Mouse (Mus musculus) kidney, postnatal 0 days (tissue): Measurements from ENCODE around the gene Ptk7. TPM values are rescaled to one million over a fixed set of nuclear protein-coding genes. Genes with fewer than 3 reads are reported as not detected.

Source experiments
- ATAC-seq: fragments of 200-750 bp; cut with Nextera tagmentation; replicated peaks from 2 replicates; pipeline ENCODE4 v1.8.0; 2017; ENCODE audit warnings: low read depth, moderate number of reproducible peaks, moderate TSS enrichment, moderate library complexity; ENCODE audit not compliant: low FRiP score
- DNase-seq: peaks from one replicate; pipeline ENCODE4 v3.0.0-alpha.2; 2016; ENCODE audit warnings: low spot score
- H3K27ac ChIP-seq: fragments of 300-500 bp; sonication (generic); 2 replicates; pipeline ENCODE4 v1.5.1; 2014; ENCODE audit warnings: mild to moderate bottlenecking
- H3K27me3 ChIP-seq: fragments of 300-500 bp; sonication (generic); 2 replicates; pipeline ENCODE4 v1.6.1; 2014; ENCODE audit warnings: low read length, mixed read lengths; ENCODE audit not compliant: insufficient read depth
- H3K36me3 ChIP-seq: fragments of 300-500 bp; sonication (generic); 2 replicates; pipeline ENCODE4 v1.6.1; 2014; ENCODE audit warnings: low read length, mixed read lengths; ENCODE audit not compliant: insufficient read depth
- H3K4me1 ChIP-seq: fragments of 300-500 bp; sonication (generic); replicated peaks from 2 replicates; pipeline ENCODE4 v1.6.1; 2014; ENCODE audit warnings: antibody characterized with exemption, low read length, mixed read lengths; ENCODE audit not compliant: insufficient read depth
- H3K4me2 ChIP-seq: fragments of 300-500 bp; sonication (generic); 2 replicates; pipeline ENCODE4 v1.6.1; 2014; ENCODE audit warnings: mild to moderate bottlenecking, low read length, moderate library complexity, mixed read lengths
- H3K4me3 ChIP-seq: fragments of 300-500 bp; sonication (generic); replicated peaks from 2 replicates; pipeline ENCODE4 v1.5.1; 2014; ENCODE audit warnings: low read depth, low read length
- H3K9ac ChIP-seq: fragments of 300-500 bp; sonication (generic); 2 replicates; pipeline ENCODE4 v1.6.1; 2014; ENCODE audit warnings: low read depth, low read length
- H3K9me3 ChIP-seq: fragments of 300-500 bp; sonication (generic); replicated peaks from 2 replicates; pipeline ENCODE4 v1.6.1; 2016; ENCODE audit warnings: low read length, inconsistent platforms, mixed read lengths
- CTCF ChIP-seq: IDR thresholded peaks from 2 replicates; pipeline ENCODE4 v1.5.1; 2016; ENCODE audit warnings: antibody characterized with exemption, low read depth, mild to moderate bottlenecking, moderate library complexity
- WGBS: fragments of 180-500 bp; shearing (Covaris S2); extraction: QIAGEN DNeasy Blood & Tissue Kit; methylation state at CpG from one replicate; pipeline ENCODE4 v1.1.7; 2014; 5-methylcytosine and 5-hydroxymethylcytosine counted together
- polyA plus RNA-seq: library from polyadenylated mRNA; unstranded; fragments of >200 nt; fragmentation: Nextera tagmentation; extraction: Ambion mirVana; gene quantifications from 2 replicates; pipeline ENCODE4 v1.2.1, GENCODE M21; 2015

Ptk7 gene
- polyA plus RNA-seq, 1 experiment from 2014 or later, result 94.0 TPM

DNA sequence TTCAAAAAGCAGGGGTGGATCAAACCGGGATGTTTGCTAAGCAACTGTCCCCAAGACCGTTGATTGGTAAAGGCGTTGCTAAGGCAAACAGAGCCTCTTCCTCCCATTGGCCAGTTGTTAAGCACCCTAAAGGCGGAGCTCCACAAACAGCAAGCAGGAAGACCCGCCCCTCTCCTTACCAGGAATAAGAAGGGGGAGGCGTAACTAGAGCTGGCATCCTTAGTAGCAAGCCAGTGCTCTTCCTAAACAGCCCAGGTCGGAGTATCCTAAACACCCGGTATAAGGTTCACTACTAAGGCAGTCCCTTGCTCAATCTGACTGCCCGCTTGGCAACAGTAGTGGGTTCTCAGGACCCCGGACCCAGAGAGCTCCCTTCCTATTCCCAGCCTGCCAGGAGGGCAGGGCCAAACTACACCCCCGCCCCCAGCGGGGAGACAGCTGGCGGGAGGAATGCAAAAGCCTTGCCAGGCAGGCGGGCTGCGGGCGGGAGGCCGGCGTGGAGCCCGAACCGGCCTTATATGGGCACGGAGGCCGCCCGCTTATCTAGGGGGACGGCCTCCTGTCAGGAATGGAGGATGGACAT lies 76.4 kb downstream of the Ptk7 start:
- H3K9me3 ChIP-seq, result no peaks in the 10 kb centered on the region
- no peaks in the 10 kb centered on the region for H3K27me3 ChIP-seq
- H3K27ac ChIP-seq, result peak overlapping the region; percentile 80
- no peak overlapping the region for H3K9ac ChIP-seq
- H3K4me3 ChIP-seq, result peak overlapping the region; percentile 79
- TF ChIP-seq CTCF, result no peak
- WGBS, result 1% methylated on average over 24 of the region's 24 CpGs
- peak; percentile 100 for DNase-seq
- ATAC-seq, result peak; percentile 78
- peaks cover 28% of the 10 kb centered on the region for H3K4me1 ChIP-seq
- H3K36me3 ChIP-seq, result peaks cover 39% of the 10 kb centered on the region
- H3K4me2 ChIP-seq, result peak overlapping the region; percentile 94

DNA sequence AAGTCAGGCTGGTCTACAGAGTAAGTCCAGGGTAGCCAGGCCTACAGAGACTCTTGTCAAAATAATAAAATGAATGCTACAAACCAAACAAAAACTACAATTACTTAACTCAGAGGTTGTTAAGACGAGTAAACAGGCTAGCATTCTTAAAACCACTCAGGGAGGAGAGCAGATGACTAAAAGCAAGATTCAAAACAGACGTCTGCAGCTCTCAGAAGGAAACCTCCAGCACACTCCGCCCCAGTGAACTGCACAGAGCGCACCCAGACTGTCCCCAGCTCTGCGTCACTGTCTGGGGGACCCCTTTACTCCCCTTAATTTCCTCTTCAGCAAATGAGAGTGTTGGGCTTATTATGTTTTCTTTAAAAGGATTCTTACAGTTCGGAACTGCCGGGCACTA lies 77.2 kb downstream of the Ptk7 start:
- H3K27ac ChIP-seq, result no peak overlapping the region

DNA sequence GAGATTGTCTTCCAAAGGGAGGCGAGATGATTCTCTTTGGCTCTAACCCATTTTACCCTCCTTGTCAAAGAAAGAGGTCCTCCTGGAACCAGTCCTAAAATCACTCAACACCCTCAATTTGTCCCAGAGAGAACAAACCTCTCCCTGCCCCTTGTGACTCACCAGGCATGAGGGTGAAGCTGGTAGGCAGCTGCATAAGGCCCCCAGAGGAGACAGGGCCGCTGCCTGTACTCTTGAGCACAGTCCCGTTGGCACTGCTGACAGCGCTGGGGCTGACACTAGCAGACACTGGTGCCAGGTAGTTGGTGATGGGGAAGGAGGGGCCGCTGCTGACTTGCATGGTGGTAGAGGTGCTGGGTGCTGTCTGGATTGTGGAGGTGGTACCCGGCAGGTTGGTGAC lies 77.9 kb downstream of the Ptk7 start:
- Histone ChIP-seq H3K27ac (no peak overlapping the region), H3K9me3 (no peaks in the 10 kb centered on the region), H3K4me1 (peaks cover 29% of the 10 kb centered on the region), H3K4me3 (no peak overlapping the region), H3K9ac (no peak overlapping the region), H3K36me3 (peaks cover 39% of the 10 kb centered on the region), H3K27me3 (no peaks in the 10 kb centered on the region), H3K4me2 (no peak overlapping the region)
- WGBS, result 95% methylated on average over 6 of the region's 6 CpGs
- no peak for TF ChIP-seq CTCF
- ATAC-seq, result no peak
- no peak for DNase-seq

More for the DNA sequence above, 77.2 kb downstream of the Ptk7 start:
- no peak for ATAC-seq
- H3K4me2 ChIP-seq, result peak overlapping the region; percentile 33; the same call in 1 of the 2 replicates
- H3K9ac ChIP-seq, result no peak overlapping the region
- no peak overlapping the region for H3K4me3 ChIP-seq
- DNase-seq, result no peak
- H3K36me3 ChIP-seq, result peaks cover 39% of the 10 kb centered on the region
- TF ChIP-seq CTCF, result no peak
- H3K9me3 ChIP-seq, result no peaks in the 10 kb centered on the region
- peaks cover 31% of the 10 kb centered on the region for H3K4me1 ChIP-seq
- 87% methylated on average over 7 of the region's 7 CpGs for WGBS
- H3K27me3 ChIP-seq, result no peaks in the 10 kb centered on the region

DNA sequence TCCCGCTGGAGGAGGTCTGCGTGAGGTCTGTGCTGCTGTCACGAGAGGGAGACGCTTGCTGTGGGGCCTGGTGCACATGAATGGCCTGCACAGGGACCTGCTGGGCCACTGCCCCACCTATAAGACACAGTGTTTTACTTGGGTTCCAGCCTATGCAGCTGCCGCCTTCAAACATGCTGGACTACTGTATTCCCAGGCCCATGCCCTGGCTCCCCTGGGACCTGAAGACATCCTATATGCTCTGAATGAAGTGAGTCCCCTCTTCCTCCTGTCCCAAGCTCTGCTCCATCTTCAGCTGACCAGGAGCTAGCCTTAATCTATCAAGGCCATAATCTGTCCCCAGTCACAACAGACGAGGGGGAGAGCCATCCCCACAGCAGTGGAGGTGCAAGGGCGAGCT lies 78.4 kb downstream of the Ptk7 start:
- Histone ChIP-seq H3K36me3 (peaks cover 39% of the 10 kb centered on the region), H3K27ac (no peak overlapping the region), H3K9me3 (no peaks in the 10 kb centered on the region), H3K27me3 (no peaks in the 10 kb centered on the region), H3K4me1 (peaks cover 29% of the 10 kb centered on the region), H3K4me2 (no peak overlapping the region), H3K4me3 (no peak overlapping the region), H3K9ac (no peak overlapping the region)
- DNase-seq (no peak), ATAC-seq (no peak)
- 88% methylated on average over 7 of the region's 7 CpGs for WGBS
- TF ChIP-seq CTCF, result no peak

DNA sequence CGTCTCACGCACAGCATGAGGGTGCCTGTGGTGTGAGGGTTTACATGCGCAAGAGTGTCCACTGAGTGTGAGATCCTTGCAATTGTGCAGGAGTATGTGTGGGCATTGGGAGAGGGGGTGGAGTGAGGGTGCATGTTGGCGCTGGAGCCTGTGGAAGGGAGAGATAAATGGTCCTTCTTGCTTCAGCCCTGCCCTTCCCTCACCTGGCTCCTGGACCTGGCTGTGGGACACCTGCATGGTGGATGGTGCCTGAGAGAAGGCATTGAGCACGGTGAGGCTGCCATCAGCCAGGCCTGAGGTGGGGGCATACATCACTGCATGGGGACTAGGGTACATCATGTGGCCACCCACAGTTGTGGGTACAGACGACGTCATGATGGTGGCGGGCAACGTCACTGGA lies 79.7 kb downstream of the Ptk7 start:
- Histone ChIP-seq H3K4me3 (no peak overlapping the region), H3K9me3 (no peaks in the 10 kb centered on the region), H3K4me1 (peaks cover 29% of the 10 kb centered on the region), H3K27ac (no peak overlapping the region), H3K9ac (no peak overlapping the region), H3K4me2 (no peak overlapping the region), H3K36me3 (peaks cover 39% of the 10 kb centered on the region), H3K27me3 (no peaks in the 10 kb centered on the region)
- DNase-seq (no peak), ATAC-seq (no peak)
- WGBS, result 90% methylated on average over 9 of the region's 9 CpGs
- TF ChIP-seq CTCF, result no peak

DNA sequence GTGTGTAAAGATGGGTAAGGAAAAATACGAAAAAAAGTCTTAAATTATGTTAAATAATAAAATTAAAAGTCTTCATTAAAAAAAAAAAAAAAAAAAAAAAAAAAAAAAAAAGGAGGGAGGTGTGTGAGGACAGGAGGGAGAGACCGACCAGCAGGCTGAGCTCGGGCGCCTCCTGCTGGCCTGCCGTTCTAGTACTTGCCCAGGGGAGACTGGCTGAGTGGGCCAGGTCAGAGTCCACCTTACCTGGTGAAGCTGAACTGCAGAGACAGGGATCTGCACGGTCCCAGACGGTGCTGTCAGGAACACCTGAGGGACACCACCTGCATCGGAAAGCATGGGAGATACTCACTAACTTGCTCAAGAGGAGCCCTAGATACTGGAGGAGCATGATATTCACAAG lies 80.1 kb downstream of the Ptk7 start:
- 34% methylated on average over 8 of the region's 8 CpGs for WGBS
- peaks cover 39% of the 10 kb centered on the region for H3K36me3 ChIP-seq
- peak; percentile 78 for DNase-seq
- H3K9me3 ChIP-seq, result no peaks in the 10 kb centered on the region
- no peak overlapping the region for H3K9ac ChIP-seq
- peak; percentile 73 for TF ChIP-seq CTCF
- ATAC-seq, result peak; percentile 21; the same call in 1 of the 2 replicates
- no peak overlapping the region for H3K27ac ChIP-seq
- no peak overlapping the region for H3K4me2 ChIP-seq
- H3K4me3 ChIP-seq, result no peak overlapping the region
- no peaks in the 10 kb centered on the region for H3K27me3 ChIP-seq
- peaks cover 24% of the 10 kb centered on the region for H3K4me1 ChIP-seq

DNA sequence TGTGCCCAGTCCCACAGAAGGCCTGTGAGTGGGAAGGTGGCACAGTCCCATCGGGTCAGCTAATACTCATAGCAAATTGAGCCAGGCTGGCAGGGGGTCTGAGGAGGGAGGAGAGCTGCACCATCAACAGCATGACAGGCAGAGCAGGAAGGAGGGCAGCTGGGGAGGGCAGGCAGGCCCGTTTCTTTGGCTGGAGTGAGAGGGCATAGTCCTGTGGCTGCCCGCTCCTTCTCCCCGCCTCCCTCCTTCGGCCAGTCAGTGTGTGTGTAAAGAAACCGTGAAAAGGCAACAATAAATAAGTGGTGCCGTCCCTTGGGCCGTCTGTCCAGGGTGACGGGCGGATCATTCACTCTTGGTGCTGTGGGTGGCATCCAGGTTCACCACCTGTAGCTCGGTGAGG lies 80.6 kb downstream of the Ptk7 start:
- no peak for TF ChIP-seq CTCF
- Histone ChIP-seq H3K36me3 (peaks cover 39% of the 10 kb centered on the region), H3K4me2 (no peak overlapping the region), H3K4me3 (no peak overlapping the region), H3K9ac (no peak overlapping the region), H3K27ac (no peak overlapping the region), H3K9me3 (no peaks in the 10 kb centered on the region), H3K27me3 (no peaks in the 10 kb centered on the region), H3K4me1 (peaks cover 20% of the 10 kb centered on the region)
- ATAC-seq, result no peak
- no peak for DNase-seq
- 57% methylated on average over 11 of the region's 11 CpGs for WGBS
